Mouse (Mus musculus): ENCODE measurements around the gene Frmd4a.

The Frmd4a gene

GRCm38 (mm10) chr2:4472760-4473480 is 455.4 kb downstream of the Frmd4a start:
- TF ChIP-seq GATA4 (IDR thresholded peaks at IDR 0.05; ENCODE audit: insufficient replicate concordance, low read length): no peak

DNA sequence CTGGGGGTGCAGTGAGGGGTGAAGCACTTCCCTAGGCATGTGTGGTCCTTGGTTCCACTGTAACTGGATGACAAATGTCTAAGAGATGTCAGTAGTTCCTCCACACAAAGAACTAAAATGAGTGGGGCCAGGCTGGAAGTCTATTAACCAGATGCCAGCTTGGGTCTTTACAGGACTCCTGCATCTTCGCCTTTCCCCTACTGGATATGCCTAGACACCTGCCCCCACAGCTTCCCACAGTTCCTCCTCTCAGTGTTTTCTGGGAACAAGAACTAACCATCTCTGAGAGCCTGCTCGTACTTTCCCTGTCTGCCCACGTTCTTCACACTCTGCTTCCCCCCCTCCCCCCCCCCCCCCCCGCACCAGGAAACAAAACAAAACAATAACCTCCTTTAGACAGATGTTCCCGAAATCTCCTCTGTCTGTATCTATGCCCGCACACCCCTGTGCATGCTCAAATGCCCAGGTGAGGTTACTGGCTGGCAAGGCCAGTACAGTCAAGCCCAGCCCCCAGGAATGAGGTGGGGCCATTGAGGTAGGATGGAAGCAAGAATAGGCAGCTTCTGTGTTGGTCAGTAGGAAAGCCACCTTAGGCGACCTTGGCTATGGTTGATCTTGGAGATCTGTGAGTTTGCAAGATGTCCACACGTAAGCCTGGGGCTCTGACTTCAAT is 456.5 kb downstream of the Frmd4a start:
- no peak for TF ChIP-seq GATA4 (IDR thresholded peaks at IDR 0.05; ENCODE audit: insufficient replicate concordance, low read length)

- TF ChIP-seq GATA4 (IDR thresholded peaks at IDR 0.05; ENCODE audit: insufficient replicate concordance, low read length): no peak
These were observed 457.0 kb downstream of the Frmd4a start for GRCm38 (mm10) chr2:4474539-4474937.

- peak; percentile 62; the same call in 1 of the 2 replicates for TF ChIP-seq GATA4 (IDR thresholded peaks at IDR 0.05; ENCODE audit: insufficient replicate concordance, low read length)
These were observed 458.5 kb downstream of the Frmd4a start for GRCm38 (mm10) chr2:4475991-4476390.

DNA sequence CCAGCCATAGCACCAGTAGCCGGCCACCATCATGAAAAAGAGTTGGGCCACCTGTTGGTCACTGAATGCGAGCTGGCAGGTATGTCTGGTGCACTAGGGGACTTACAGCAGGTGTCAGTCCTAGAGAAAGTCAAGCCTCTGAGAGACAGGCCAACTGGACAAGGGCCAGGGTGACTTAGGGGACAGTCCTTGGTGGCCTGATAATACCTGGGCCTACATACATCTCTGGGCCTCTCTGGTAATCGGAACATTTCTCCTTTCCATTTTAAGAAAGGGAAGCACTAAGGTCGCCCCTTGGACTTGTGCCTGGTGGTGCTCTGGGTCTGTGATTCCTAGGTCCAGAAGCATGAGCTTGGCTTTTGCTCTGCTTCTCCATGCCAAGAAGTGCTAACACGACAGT is 459.1 kb downstream of the Frmd4a start:
- no peak for TF ChIP-seq GATA4 (IDR thresholded peaks at IDR 0.05; ENCODE audit: insufficient replicate concordance, low read length)

DNA sequence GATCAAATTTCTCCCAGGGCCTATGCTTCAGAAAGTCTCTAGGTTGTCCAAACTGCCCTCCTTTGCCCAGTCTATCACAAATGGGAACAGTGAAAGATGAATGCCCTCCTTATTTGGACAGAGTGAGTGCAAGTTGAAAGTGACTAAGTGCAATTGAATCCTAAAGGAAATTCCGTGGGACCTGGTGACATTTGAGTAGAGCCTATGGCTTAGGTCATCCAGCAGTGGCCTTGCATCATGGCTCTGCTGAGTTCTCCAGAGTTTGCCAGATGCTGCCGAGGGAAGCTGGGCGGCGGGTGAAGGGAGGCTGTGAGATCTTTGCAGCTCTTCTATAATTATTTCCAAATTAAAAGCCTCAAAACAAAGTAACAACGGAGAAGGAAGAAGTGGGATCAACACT is 459.8 kb downstream of the Frmd4a start:
- TF ChIP-seq GATA4 (IDR thresholded peaks at IDR 0.05; ENCODE audit: insufficient replicate concordance, low read length): no peak

- no peak for TF ChIP-seq GATA4 (IDR thresholded peaks at IDR 0.05; ENCODE audit: insufficient replicate concordance, low read length)
These were observed 462.7 kb downstream of the Frmd4a start for GRCm38 (mm10) chr2:4480180-4480579.

DNA sequence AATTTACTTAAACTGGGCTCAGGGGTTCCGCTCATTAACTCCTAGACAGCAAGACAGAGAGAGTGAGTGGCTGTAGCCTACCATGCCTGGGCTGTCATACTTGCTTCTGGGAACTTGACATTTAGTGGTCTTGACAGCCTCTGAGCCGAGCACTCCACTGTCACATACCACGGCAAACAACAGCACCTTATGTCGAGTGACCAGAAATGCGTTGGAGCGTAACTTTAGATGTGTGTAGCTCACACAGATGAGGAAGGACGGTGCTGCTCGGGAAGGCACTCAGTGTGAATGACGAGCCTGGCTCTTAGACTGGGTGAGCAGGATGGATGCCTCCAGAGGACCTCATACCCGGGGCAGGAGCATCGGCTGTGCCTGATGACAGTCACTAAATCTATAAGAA is 463.6 kb downstream of the Frmd4a start:
- TF ChIP-seq GATA4 (IDR thresholded peaks at IDR 0.05; ENCODE audit: insufficient replicate concordance, low read length): no peak

DNA sequence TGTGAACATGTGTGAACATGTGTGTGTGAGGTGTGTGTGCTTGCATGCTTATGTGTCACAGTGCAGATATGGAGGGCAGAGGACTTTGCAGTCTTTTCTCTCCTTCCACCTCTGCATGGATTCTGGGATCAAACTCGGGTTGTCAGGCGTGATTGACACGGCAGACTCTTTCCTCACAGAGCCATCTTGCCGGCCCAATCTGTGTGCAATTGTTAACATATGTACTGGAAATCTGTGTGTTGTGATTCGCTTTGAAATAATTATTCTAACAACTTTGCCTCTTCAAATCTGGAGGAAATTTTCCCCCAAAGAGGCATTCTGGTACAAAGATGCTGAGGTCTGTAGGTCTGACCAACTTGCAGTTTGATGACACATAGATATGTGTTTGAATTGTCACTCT is 468.7 kb downstream of the Frmd4a start:
- no peak for TF ChIP-seq GATA4 (IDR thresholded peaks at IDR 0.05; ENCODE audit: insufficient replicate concordance, low read length)

DNA sequence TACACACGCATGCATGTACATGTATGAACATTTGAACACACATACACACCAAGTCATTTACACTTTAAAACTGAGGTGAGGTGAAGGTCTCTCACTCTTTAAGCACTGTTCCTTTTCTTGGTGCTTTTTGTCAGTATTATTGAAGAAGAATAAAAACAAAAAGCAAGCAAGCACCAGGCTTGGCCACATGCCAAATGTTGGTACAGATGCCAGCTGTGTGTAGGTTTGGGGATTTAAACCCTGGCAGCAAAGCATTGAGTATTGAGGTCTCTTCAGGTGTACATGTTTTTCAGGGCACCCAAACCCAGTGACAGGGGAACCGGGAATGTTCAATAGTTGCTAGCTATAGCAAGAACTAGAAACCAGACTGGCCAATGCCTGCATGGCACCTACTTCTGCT is 469.8 kb downstream of the Frmd4a start:
- TF ChIP-seq GATA4 (IDR thresholded peaks at IDR 0.05; ENCODE audit: insufficient replicate concordance, low read length): no peak

GRCm38 (mm10) chr2:4490845-4491244 is 473.3 kb downstream of the Frmd4a start:
- TF ChIP-seq GATA4 (IDR thresholded peaks at IDR 0.05; ENCODE audit: insufficient replicate concordance, low read length): no peak

DNA sequence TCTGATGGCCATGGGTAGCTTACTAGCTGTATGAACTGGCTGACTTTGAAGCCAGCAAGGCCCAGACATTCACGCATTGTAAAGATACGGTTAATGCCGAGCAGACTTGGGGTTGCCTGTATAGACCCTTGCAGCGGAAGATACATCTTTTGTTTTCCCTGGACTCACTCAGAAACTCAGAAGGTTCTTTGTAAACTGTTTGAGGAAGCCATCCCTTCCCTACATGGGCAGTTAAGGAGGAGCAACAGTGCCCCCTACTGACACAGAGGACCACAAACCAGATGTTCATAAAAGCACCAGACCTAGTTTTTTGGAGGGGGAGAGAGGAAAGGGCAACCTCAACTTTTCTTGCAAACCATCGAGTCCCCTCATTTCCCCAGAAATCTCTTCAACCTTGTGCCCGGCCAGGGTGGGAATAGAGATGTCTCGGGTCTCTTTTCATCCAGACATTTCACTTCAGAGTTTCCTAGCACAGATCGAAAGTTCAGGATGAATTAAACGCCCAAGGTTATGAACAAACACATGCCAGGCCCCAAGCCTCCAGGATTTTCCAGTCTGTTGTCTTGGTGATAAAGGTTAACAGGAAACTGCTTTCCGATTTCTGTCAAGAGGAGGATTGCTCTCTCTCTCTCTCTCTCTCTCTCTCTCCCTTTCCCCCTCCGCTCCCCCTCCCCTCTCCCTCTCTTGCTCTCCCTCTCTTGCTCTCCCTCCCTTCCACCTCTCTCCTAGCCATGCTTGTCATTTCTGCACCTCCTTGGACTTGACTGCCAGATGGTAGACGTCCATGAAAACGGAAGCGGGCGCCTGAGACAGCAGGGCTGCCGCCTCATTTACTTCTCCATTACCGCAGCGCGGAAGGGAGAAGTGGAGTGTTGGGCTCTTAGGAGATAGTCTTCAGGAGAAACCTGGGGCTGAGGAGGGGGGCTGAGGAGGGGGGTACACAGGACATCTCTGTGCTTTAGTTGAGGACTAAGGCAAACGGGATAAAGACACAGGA is 475.3 kb downstream of the Frmd4a start:
- no peak for TF ChIP-seq GATA4 (IDR thresholded peaks at IDR 0.05; ENCODE audit: insufficient replicate concordance, low read length)

DNA sequence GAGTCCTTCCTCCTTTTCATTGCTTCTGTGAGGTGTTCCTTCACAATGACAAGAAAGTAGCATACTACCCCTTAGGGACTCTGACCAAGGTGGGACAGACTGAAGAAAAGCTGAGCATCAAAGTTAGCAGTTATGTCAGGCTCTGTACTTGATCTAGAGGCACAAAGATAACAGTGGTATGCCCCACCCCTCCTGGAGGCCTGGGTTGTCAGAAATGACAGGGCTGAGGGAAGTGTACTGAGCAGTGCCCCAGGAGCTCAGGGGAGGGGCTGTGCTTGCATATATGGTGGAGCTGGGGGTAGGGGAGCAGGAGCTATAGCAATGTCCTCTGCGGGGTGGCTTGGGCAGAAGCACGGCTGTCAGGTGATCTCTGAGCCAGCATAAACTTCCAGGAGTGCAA is 477.0 kb downstream of the Frmd4a start:
- no peak for TF ChIP-seq GATA4 (IDR thresholded peaks at IDR 0.05; ENCODE audit: insufficient replicate concordance, low read length)

DNA sequence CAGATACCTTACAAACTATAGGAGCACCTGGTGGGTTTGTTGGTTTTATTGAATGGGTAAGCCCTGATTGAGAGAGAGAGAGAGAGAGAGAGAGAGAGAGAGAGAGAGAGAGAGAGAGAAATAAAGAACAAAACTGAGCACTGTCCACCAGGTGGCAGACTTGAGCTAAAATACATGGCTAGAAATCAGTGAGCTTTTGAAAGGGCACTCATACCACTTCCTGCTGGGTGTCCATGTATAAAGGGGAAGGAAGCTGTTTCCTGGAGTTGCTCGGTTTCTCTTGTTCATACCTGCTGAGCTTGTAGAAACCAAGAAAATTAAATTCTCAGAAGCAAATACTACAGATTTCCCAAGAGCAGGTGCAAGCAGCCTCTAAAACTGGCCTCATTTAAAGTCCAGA is 481.7 kb downstream of the Frmd4a start:
- peak; percentile 53; the same call in 1 of the 2 replicates for TF ChIP-seq GATA4 (IDR thresholded peaks at IDR 0.05; ENCODE audit: insufficient replicate concordance, low read length)

DNA sequence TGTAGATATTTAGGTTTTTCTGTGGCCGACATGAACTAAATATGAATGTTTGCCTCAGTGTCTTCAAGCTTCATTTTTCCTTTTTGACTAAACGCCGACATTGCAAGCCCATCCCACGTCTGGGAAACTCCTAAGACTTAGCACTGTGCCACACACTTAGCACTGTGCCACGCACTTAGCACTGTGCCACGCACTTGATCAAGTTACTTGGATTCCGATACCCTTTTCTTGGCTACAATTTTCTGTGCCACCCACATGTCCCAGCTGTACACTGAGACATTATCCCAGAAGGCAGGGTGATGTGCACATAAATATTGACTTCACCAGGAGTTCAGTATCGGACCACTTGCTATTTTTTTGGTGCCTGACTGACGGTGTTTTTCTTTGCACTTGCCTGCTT is 482.4 kb downstream of the Frmd4a start:
- no peak for TF ChIP-seq GATA4 (IDR thresholded peaks at IDR 0.05; ENCODE audit: insufficient replicate concordance, low read length)
